Mouse (Mus musculus) heart, postnatal 36 days (tissue): ENCODE measurements around the gene Vps52. TPM values are rescaled to one million over a fixed set of nuclear protein-coding genes. Genes with fewer than 3 reads are reported as not detected.
"Not testable (repeated sequence)": the region's sequence is repeated elsewhere in the genome, so short reads cannot be mapped to it uniquely, and the experiment has no call there.

ENCODE experiments used
- DNase-seq, 2 experiments: peaks; one replicate each; pipeline ENCODE4 v3.0.0; 2021 to 2022
- intact Hi-C: fragments of 180-260 bp; cut with DNase I; formaldehyde crosslinking; loops from one replicate; pipeline ENCODE4 v1.15.1; 2025
- total RNA-seq, 2 experiments: library from RNA; stranded (reverse); gene quantifications; 2 replicates each; pipeline ENCODE4 v1.2.3; 2021

The Vps52 gene
- total RNA-seq, 2 experiments from 2014 or later: 38.8 to 41.4 TPM

- intact Hi-C loops: no loop called here
- no peak for DNase-seq
These were observed 16.8 kb upstream of the Vps52 start for GRCm38 (mm10) chr17:33938783-33939182.

GRCm38 (mm10) chr17:33940206-33940805 lies 15.3 kb upstream of the Vps52 start, which contains the start of the genes Pfdn6 and Wdr46:
Gene Pfdn6, minus strand, starts transcription at chr17:33940343.
Gene Wdr46, plus strand, starts transcription at chr17:33940660.
- intact Hi-C loops: loop anchor here (1.0 kb wide), 1 partner anchor 15 kb away; the partner anchor contains the start of gene Vps52
- DNase-seq: peak; percentile 89 to 92

- DNase-seq: no peak
- intact Hi-C loops: loop anchor here (1.0 kb wide), 1 partner anchor 14 kb away; the partner anchor contains the start of gene Vps52
These were observed 14.6 kb upstream of the Vps52 start for GRCm38 (mm10) chr17:33940981-33941380.

GRCm38 (mm10) chr17:33941381-33941780 lies 14.2 kb upstream of the Vps52 start:
- intact Hi-C loops: no loop called here

GRCm38 (mm10) chr17:33943454-33943853 lies 12.2 kb upstream of the Vps52 start:
- DNase-seq: no peak
- intact Hi-C loops: no loop called here

More at GRCm38 (mm10) chr17:33941381-33941780, 14.2 kb upstream of the Vps52 start:
- DNase-seq: no peak

- DNase-seq: no peak
- intact Hi-C loops: no loop called here
These were observed 8.1 kb upstream of the Vps52 start for GRCm38 (mm10) chr17:33947430-33948089.

- DNase-seq: no peak
- intact Hi-C loops: no loop called here
These were observed 7.3 kb upstream of the Vps52 start for GRCm38 (mm10) chr17:33948090-33948904.

GRCm38 (mm10) chr17:33948905-33949537 lies 6.6 kb upstream of the Vps52 start:
- no peak for DNase-seq
- intact Hi-C loops: no loop called here

GRCm38 (mm10) chr17:33950131-33950625 lies 5.4 kb upstream of the Vps52 start:
- intact Hi-C loops: no loop called here
- DNase-seq: no peak

GRCm38 (mm10) chr17:33951021-33951946 lies 4.3 kb upstream of the Vps52 start, which contains the start of gene B3galt4:
Gene B3galt4, minus strand, starts transcription at chr17:33951488.
- intact Hi-C loops: no loop called here
- peak; percentile 66 to 72 for DNase-seq

- DNase-seq, intact Hi-C loops: not testable (repeated sequence)
These were observed 3.6 kb upstream of the Vps52 start for GRCm38 (mm10) chr17:33952015-33952414.

- DNase-seq: no peak
- intact Hi-C loops: no loop called here
These were observed 2.7 kb upstream of the Vps52 start for GRCm38 (mm10) chr17:33952879-33953278.

- no peak for DNase-seq
- intact Hi-C loops: no loop called here
These were observed 2.3 kb upstream of the Vps52 start for GRCm38 (mm10) chr17:33953310-33953709.

GRCm38 (mm10) chr17:33953961-33954565 lies 1.5 kb upstream of the Vps52 start:
- no peak for DNase-seq
- intact Hi-C loops: no loop called here

- DNase-seq: no peak
- intact Hi-C loops: loop anchor here (1.0 kb wide), 2 partner anchors 15 to 26 kb away; partner anchors contain the start of genes Pfdn6, Rgl2 and Wdr46
These were observed 712 bp upstream of the Vps52 start for GRCm38 (mm10) chr17:33954646-33955554.

GRCm38 (mm10) chr17:33956336-33956735 lies 724 bp downstream of the Vps52 start:
- DNase-seq: no peak
- intact Hi-C loops: no loop called here

- intact Hi-C loops: loop anchor here (1.0 kb wide), 1 partner anchor 64 kb away; no protein-coding TSS in a partner anchor
These were observed 1.9 kb downstream of the Vps52 start for GRCm38 (mm10) chr17:33957493-33957892.

GRCm38 (mm10) chr17:33958451-33958850 lies 2.8 kb downstream of the Vps52 start:
- intact Hi-C loops: no loop called here

More at GRCm38 (mm10) chr17:33957493-33957892, 1.9 kb downstream of the Vps52 start:
- no peak for DNase-seq

More at GRCm38 (mm10) chr17:33958451-33958850, 2.8 kb downstream of the Vps52 start:
- no peak for DNase-seq
